Mouse (Mus musculus) frontal cortex, postnatal 36 days (tissue): ENCODE measurements around the gene Tmem222.

Source experiments
- DNase-seq, 2 experiments: peaks; one replicate each; pipeline ENCODE4 v3.0.0; 2022; ENCODE audit warnings: low spot score in 2 of 2

Tmem222 gene

DNA sequence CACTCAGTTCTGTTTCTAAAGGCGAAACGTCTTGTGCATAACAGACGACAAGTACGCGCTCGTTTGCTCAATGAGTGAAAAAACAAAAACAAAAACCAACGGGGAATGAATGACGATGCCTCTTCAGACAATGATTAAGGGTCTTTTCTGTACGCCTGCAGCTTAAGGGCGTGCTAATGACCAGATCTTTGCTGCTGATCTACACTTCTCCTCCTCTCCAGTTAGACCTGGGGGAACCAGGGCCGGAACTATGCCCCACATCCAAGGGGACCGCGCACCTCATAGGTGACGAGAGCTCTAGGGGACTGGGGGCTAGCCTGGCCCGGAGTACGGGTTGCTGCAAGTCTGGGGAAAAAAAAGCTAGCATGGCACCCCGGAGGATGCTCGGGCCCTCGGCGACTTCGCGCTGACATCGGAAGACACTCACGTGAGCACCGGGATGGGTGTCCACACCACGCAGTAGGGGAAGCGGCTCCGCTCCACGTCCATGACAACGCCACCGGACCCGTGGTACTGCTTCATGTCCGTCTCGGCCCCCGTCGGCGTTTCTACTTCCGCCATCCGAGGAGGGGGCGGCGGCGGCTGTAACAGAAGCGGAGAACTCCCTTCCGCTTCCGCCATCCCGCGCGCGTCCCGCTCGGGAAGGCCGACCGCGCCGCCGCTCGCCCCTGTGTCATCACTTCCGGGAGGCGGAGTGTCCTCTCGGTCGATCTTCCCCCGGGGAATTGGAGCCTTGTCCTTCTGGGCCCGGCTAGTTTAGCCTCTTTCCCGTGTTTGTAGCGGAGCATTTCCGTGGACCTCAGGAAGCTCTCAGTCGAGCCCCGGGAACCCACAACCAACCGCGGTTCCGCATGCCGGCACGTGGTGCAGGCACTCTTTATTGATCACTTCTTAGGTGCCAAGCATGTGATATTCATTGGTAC lies at the start of gene Tmem222:
Gene Tmem222, minus strand, starts transcription at position 689 of the 923 bp plus-strand sequence.
- DNase-seq = peak; percentile 97 to 98

DNA sequence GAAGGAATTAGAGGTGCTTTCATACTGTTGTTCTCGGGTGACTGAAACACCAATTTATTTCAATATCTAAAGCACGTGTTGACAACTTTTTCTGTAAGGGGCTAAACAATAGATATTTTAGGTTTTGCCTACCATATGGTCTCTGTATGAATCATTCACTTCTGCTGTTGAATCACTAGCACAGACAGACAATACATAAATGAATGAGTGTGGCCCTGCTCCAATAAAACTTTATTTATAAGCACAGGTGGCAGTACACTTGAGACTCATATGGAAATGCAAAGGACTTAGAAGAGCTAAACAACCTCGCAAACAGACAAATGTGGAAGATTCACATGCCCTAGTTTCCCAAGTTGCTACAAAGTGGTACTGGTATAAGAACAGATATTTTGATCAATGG lies 42.1 kb upstream of the Tmem222 start:
- no peak for DNase-seq

GRCm38 (mm10) chr4:133315991-133316390 lies 38.4 kb upstream of the Tmem222 start:
- no peak for DNase-seq

- no peak for DNase-seq
Observed at GRCm38 (mm10) chr4:133314896-133315295, 37.3 kb upstream of the Tmem222 start.

- DNase-seq = peak; percentile 89 to 90
Observed at GRCm38 (mm10) chr4:133309948-133310347, 32.4 kb upstream of the Tmem222 start.

DNA sequence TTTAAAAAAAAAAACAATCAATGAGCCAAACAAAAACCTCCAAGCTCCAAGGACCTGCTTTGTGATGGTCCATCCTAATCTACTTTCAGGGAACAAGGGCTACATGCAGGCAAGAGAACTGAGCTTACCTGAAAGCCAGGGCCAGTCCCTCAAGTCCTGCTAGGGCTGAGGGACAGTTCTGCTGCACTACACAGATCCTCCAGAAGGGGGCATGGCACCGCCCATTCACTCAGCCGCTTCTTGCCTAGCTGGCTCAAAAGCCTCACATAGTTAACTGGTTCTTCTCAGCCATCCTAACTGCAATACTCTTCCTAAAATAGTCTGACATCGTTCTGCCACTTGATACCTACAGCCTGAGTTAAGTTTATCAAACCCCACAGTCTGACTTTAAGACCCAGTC lies 29.7 kb upstream of the Tmem222 start:
- peak; percentile 52 to 68 for DNase-seq

DNA sequence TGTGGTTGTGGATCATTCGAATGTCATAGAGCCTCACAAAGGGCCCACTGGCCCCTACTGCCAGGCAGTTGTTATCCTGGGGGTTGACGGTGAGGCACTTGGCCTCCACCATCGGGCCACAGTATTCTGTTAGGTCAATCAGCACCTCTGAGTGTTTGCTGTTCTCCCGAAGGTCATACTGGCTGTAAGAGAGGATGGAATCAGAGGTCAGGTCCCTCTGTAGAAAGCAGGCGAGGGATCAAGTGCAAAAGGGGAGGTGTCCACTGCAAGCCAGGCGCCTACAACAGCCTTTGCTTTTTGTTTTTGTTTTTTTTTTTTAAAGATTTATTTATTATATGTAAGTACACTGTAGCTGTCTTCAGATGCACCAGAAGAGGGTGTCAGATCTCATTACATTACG lies 28.2 kb upstream of the Tmem222 start:
- no peak for DNase-seq

GRCm38 (mm10) chr4:133304770-133305169 lies 27.2 kb upstream of the Tmem222 start:
- no peak for DNase-seq

DNA sequence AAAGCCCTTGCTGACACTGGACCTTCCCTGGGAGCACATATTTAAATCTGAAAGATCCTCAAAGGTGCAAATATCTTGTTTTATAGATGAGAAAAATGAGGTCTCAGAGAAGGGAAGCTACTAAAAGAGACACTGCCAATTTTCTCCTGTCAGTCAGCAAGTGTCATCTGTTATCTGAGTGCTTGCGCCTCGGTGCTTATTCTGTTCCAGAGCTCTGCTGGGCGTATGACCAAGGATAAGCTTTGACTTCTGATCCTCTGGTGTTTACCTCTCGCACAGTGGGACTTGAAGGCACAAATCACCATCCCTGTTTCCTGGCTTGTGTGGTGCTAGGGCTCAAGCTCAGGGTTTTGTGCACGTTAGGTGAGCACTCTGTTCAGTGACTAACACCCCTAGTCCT lies 25.1 kb upstream of the Tmem222 start:
- DNase-seq = no peak

- peak; percentile 68 to 72 for DNase-seq
Observed at GRCm38 (mm10) chr4:133301802-133302201, 24.2 kb upstream of the Tmem222 start.

GRCm38 (mm10) chr4:133300421-133300820 lies 22.8 kb upstream of the Tmem222 start:
- peak in 1 of 2 experiments; percentile 30 for DNase-seq

- peak; percentile 70 to 80 for DNase-seq
Observed at GRCm38 (mm10) chr4:133299701-133300100, 22.1 kb upstream of the Tmem222 start.

GRCm38 (mm10) chr4:133298516-133299365 lies 21.1 kb upstream of the Tmem222 start:
- peak; percentile 81 to 83 for DNase-seq

DNA sequence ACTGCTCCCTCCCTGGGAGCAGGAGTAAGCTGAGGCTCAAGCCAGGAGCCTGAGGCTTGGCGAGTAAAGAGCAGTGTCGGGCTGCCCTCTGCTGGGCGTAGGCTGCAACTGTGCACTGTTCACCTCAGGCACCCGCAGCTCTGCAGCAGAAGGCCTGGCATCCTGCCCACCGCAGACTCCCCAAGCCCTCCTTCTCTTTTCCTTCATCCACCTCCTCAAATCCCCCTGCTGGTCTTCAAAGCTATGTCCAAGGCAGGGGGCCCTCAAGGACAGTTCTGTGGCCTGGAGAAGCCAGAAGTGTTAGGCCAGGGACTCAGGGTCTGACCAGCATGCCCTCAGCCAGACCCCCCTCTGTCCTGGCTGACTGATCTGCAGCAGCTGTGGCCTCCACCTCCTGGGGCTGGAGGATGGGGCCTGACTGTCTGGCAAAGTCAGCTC lies 20.2 kb upstream of the Tmem222 start:
- DNase-seq = peak; percentile 85 to 90

DNA sequence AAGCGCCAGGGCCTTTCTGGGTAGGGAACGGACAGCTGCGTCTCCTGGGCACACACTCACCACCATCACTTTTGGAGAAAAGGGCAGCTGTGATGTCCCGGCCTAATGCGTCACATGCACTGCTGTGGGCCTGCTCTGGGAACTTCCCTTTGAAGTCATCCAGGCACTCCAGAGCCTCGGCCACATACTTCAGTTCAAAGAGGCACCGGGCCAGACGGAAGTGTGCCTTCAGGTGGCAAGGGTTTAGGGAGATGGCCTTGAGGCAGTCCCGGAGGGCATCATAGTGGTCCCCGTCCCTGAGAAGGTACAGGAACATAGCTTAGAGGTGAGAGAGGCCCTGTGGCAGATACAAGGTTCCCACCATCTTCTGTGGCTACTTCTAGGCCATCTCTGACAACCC lies 19.8 kb upstream of the Tmem222 start:
- DNase-seq = no peak

- DNase-seq = no peak
Observed at GRCm38 (mm10) chr4:133294084-133294483, 16.5 kb upstream of the Tmem222 start.

DNA sequence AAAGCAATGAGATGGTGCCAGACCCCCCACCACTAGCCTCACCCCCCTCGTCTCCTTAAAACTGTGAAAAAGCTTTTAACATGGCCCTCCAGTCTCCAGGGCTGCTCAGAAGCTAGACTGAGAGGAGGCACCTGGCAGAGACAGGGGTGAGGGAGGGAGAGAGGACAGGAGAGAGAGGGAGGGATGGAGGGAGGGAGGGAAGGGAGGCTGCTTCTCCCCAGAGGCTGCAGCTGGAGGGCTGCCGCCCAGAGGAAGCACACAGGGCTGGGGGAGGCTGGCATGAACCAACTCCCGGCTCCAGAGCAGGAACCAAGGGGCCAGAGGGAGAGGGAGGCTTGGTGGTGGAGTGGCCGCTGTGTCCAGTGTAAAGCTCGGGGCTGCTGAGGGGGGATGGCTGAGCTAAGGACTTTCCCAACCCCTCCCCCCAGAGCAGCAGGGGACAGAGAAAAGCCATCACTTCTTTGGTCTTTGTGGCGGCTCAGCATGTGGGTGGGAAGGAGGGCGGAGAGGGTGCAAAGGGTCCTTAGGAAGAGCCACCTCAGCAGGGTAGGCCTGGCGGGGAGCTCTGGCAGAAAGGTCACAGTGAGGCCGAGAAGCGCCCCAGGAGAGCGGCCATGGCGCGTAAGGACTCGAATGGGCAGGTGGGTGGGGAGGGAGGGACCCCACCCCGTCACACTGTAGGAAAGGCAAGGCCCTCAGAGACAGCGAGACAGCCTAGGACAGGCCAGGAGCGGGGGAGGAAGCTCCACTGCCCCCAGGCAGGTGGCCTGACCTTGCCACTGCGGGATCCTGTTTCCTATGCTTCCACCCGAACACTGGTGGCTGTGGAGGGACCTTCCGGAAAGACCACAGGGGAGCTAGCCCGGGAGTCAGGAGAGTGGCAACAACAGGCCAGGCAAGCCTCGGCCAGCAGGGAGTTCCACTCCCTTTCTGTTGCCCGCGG lies 15.6 kb upstream of the Tmem222 start:
- no peak for DNase-seq

DNA sequence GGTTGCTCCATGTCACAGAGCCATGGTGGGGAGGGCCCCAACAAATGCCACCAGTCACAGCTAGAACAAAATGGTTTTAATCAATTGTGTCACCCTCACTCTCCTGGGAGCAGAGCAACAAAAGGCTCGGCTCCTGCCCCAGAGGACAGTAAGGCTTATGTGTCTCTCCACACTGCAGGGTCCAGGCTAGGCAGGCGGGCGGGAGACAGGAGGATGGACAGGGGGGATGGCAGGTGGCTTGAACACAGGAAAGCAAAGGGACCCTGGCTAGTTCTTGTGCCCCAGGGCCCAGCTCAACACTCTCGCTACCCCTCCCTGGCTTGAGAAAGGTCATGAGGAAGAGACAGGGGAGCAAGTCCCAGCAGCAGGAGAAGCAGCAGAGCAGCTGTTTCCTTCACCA lies 14.8 kb upstream of the Tmem222 start:
- no peak for DNase-seq

DNA sequence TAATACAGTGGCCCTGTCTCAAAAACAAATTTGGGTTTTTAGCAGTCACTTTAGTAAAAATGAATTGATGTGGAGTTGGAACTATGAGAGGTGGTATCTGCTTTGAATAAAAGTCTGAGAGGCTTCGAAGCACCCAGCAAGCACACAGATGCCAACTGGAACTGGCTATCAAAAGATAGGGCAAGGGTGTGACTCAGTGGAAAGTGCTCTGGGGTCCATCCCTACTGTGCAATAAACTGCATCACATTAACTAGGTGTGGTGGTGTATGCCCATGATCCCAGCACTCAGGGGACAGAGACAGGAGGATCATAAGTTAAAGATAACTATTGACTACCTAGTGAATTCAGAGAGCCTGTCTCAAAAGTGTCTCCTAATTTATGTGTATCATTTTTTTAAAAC lies 13.7 kb upstream of the Tmem222 start:
- DNase-seq = no peak

GRCm38 (mm10) chr4:133286476-133287077 lies 9.0 kb upstream of the Tmem222 start:
- no peak for DNase-seq

- DNase-seq = no peak
Observed at GRCm38 (mm10) chr4:133285950-133286349, 8.4 kb upstream of the Tmem222 start.
